Mouse (Mus musculus) brain, embryonic 14.5 days (tissue): Measurements from ENCODE around the gene Mnd1.

Experiments used
- CTCF ChIP-seq: fragments of 200-500 bp; IDR thresholded peaks from 2 replicates; pipeline ENCODE4 v1.5.1; 2012; ENCODE audit warnings: inconsistent platforms, mild to moderate bottlenecking, moderate library complexity, borderline replicate concordance; ENCODE audit not compliant: insufficient read depth, insufficient read length; ENCODE audit errors: extremely low read depth
- POLR2A ChIP-seq: fragments of 200-500 bp; IDR thresholded peaks from 2 replicates; pipeline ENCODE4 v1.6.1; 2012; ENCODE audit warnings: mild to moderate bottlenecking, inconsistent platforms, borderline replicate concordance; ENCODE audit not compliant: poor library complexity, insufficient read depth, insufficient read length, severe bottlenecking; ENCODE audit errors: extremely low read depth

GRCm38 (mm10) chr3:84092875-84093274, 62.7 kb downstream of the Mnd1 start:
- no peak for TF ChIP-seq CTCF
- TF ChIP-seq POLR2A = no peak
